Mouse (Mus musculus) forebrain, embryonic 16.5 days (tissue): ENCODE measurements around the gene Mrm1. TPM values are rescaled to one million over a fixed set of nuclear protein-coding genes. Genes with fewer than 3 reads are reported as not detected.

Experiments
- ATAC-seq: fragments of 200-750 bp; cut with Nextera tagmentation; 2 replicates; pipeline ENCODE4 v1.8.0; 2017; ENCODE audit warnings: mild to moderate bottlenecking, moderate library complexity
- H3K27ac ChIP-seq: fragments of 300-500 bp; sonication (generic); 2 replicates; pipeline ENCODE4 v1.5.1; 2014; ENCODE audit warnings: low read length, control low read depth
- H3K27me3 ChIP-seq: fragments of 300-500 bp; sonication (generic); replicated peaks from 2 replicates; pipeline ENCODE4 v1.6.1; 2014; ENCODE audit warnings: low read length; ENCODE audit not compliant: control insufficient read depth, insufficient read depth
- H3K36me3 ChIP-seq: fragments of 300-500 bp; sonication (generic); 2 replicates; pipeline ENCODE4 v1.6.1; 2014; ENCODE audit not compliant: control insufficient read depth, insufficient read depth
- H3K4me1 ChIP-seq: fragments of 300-500 bp; sonication (generic); replicated peaks from 2 replicates; pipeline ENCODE4 v1.6.1; 2014; ENCODE audit warnings: low read length; ENCODE audit not compliant: control insufficient read depth, insufficient read depth
- H3K4me2 ChIP-seq: fragments of 300-500 bp; sonication (generic); 2 replicates; pipeline ENCODE4 v1.6.1; 2014; ENCODE audit warnings: mild to moderate bottlenecking, low read length, control low read depth
- H3K4me3 ChIP-seq: fragments of 300-500 bp; sonication (generic); replicated peaks from 2 replicates; pipeline ENCODE4 v1.5.1; 2014; ENCODE audit warnings: mild to moderate bottlenecking, low read length, control low read depth
- H3K9ac ChIP-seq: fragments of 300-500 bp; sonication (generic); replicated peaks from 2 replicates; pipeline ENCODE4 v1.6.1; 2014; ENCODE audit warnings: low read depth, low read length, control low read depth
- H3K9me3 ChIP-seq: fragments of 300-500 bp; sonication (generic); 2 replicates; pipeline ENCODE4 v1.6.1; 2016; ENCODE audit warnings: low read length; ENCODE audit not compliant: control insufficient read depth
- WGBS: fragments of 180-500 bp; shearing (Covaris S2); extraction: QIAGEN DNeasy Blood & Tissue Kit; methylation state at CpG from one replicate; pipeline ENCODE4 v1.1.7; 2014; 5-methylcytosine and 5-hydroxymethylcytosine counted together
- polyA plus RNA-seq: library from polyadenylated mRNA; unstranded; fragments of >200 nt; fragmentation: Nextera tagmentation; extraction: Ambion mirVana; gene quantifications from 2 replicates; pipeline ENCODE4 v1.2.1, GENCODE M21; 2015

Gene Mrm1
- polyA plus RNA-seq, 1 experiment from 2014 or later = 15.9 TPM

- Histone ChIP-seq H3K27me3 (no peaks in the 10 kb centered on the region), H3K9ac (peak overlapping the region; percentile 73), H3K4me2 (peak overlapping the region; percentile 93), H3K9me3 (no peaks in the 10 kb centered on the region), H3K36me3 (no peaks in the 10 kb centered on the region), H3K4me3 (peak overlapping the region; percentile 76), H3K27ac (peak overlapping the region; percentile 46; the same call in 1 of the 2 replicates), H3K4me1 (peaks cover 8% of the 10 kb centered on the region; the same call in 1 of the 2 replicates)
- WGBS = under 1% methylated on average over 39 of the region's 39 CpGs
- ATAC-seq = peak; percentile 60
These were observed 992 bp downstream of the Mrm1 start for GRCm38 (mm10) chr11:84818085-84818960.

- Histone ChIP-seq H3K4me3 (no peak overlapping the region), H3K27me3 (no peaks in the 10 kb centered on the region), H3K9me3 (no peaks in the 10 kb centered on the region), H3K4me1 (peaks cover 8% of the 10 kb centered on the region; the same call in 1 of the 2 replicates), H3K4me2 (no peak overlapping the region), H3K36me3 (no peaks in the 10 kb centered on the region), H3K9ac (no peak overlapping the region), H3K27ac (no peak overlapping the region)
- no peak for ATAC-seq
- 82% methylated on average over 6 of the region's 6 CpGs for WGBS
These were observed 2.0 kb downstream of the Mrm1 start for GRCm38 (mm10) chr11:84817362-84817761.

GRCm38 (mm10) chr11:84813724-84814510 is 5.4 kb downstream of the Mrm1 start:
- 56% methylated on average over 13 of the region's 13 CpGs for WGBS
- peak; percentile 25; the same call in 1 of the 2 replicates for ATAC-seq

DNA sequence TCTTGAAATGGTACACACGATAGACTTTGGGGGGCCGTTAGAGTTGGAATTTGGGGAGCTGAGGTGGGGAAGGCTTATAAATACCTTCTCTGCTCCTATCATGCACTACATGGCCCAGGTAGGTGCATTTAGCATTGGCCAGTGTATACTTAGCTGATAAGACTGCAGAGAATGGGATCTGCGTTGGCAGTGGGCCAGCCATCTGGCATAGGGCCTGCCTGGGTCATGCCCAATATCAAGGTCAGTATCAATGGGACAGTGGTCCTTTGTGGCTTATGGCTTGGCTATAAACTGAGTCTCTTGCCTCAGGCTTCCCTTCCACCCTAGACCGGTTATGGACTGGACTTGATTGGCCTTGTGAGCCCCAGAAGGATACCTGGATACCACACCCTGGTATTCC is 14.9 kb downstream of the Mrm1 start:
- Histone ChIP-seq H3K4me1 (no peaks in the 10 kb centered on the region), H3K9ac (no peak overlapping the region), H3K4me3 (no peak overlapping the region), H3K27me3 (no peaks in the 10 kb centered on the region), H3K27ac (no peak overlapping the region), H3K9me3 (no peaks in the 10 kb centered on the region), H3K36me3 (no peaks in the 10 kb centered on the region), H3K4me2 (no peak overlapping the region)
- 92% methylated on average over 4 of the region's 4 CpGs for WGBS
- no peak for ATAC-seq

More at GRCm38 (mm10) chr11:84813724-84814510, 5.4 kb downstream of the Mrm1 start:
- Histone ChIP-seq H3K4me1 (0 out of 2 replicates have a peak, but pooled peaks cover 4% of the 10 kb centered on the region), H3K27me3 (no peaks in the 10 kb centered on the region), H3K4me2 (no peak overlapping the region), H3K4me3 (no peak overlapping the region), H3K27ac (no peak overlapping the region), H3K9me3 (no peaks in the 10 kb centered on the region), H3K9ac (no peak overlapping the region), H3K36me3 (no peaks in the 10 kb centered on the region)

DNA sequence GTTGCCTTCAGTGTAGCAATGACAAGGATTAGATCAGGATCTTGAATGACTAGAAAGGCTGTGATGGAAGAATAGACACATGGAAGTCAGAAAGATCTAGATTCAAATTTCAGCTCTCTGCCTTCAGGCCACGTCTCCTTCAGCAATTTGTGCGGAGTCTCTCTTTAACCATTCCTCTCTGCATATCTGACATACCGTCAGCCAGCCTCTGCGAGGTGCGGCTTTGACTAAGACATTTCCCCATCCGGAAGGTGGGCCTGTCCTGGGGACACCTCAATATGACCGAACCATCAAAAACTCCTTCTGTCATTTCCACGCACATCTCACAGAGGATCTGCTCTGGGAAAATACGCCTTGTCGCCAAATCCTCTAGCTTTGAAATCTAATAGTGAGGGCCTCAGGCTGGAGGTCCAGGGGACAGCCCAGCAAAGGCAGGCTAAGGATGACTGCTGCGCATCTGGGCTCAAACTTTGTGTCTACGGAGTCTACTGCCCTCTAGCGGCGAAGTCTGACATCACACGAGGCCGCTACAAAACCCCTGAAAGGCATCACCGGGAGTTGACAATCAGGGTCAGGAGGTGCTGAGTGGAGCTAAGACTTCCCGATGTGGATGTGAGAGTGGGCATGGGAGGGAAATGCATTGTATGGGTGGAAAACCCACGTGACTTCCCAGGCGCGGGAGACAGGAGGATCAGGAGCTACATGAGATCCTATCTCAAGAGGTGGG is 21.5 kb downstream of the Mrm1 start:
- Histone ChIP-seq H3K27me3 (peaks cover 22% of the 10 kb centered on the region), H3K4me1 (peaks cover 5% of the 10 kb centered on the region; the same call in 1 of the 2 replicates), H3K4me3 (no peak overlapping the region), H3K9me3 (no peaks in the 10 kb centered on the region), H3K9ac (no peak overlapping the region), H3K36me3 (no peaks in the 10 kb centered on the region), H3K27ac (no peak overlapping the region), H3K4me2 (no peak overlapping the region)
- ATAC-seq = peak; percentile 47; the same call in 1 of the 2 replicates
- WGBS = 18% methylated on average over 21 of the region's 21 CpGs

GRCm38 (mm10) chr11:84797026-84797425 is 22.3 kb downstream of the Mrm1 start:
- H3K27me3 ChIP-seq = peaks cover 25% of the 10 kb centered on the region
- no peak overlapping the region for H3K9ac ChIP-seq
- peaks cover 5% of the 10 kb centered on the region; the same call in 1 of the 2 replicates for H3K4me1 ChIP-seq
- no peak for ATAC-seq
- no peak overlapping the region for H3K4me3 ChIP-seq
- no peaks in the 10 kb centered on the region for H3K9me3 ChIP-seq
- no peaks in the 10 kb centered on the region for H3K36me3 ChIP-seq
- no peak overlapping the region for H3K4me2 ChIP-seq
- WGBS = 27% methylated on average over 10 of the region's 10 CpGs
- no peak overlapping the region for H3K27ac ChIP-seq

DNA sequence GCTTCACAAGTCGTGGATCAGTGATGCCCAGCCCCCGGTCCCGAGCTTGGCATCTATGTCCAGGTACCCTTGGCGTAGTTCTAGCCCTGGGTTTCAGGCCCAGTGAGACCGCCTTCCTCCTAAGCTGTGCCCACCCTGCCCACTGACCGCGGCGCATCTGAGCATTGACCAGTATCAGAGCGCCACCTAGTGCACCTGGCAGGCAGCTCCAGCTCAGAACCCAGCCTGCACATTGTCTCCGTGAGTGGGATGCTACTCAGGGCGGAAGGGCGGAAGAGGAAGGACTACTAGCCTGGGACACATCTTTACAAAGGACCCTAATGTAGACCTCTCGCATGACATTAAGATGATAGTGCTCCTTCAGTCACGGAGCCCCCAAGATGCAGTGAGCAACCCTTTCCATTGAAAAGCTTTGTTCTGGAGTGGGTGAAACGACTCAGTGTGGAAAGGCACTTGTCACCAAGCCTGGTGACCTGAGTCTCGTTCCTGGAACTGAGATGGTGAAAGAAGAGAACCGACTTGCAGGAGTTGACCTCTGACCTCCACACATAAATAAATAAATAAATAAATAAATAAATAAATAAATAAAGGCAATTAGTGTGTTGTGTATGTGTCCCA is 24.7 kb downstream of the Mrm1 start:
- 7% methylated on average over 17 of the region's 17 CpGs for WGBS
- Histone ChIP-seq H3K27me3 (peaks cover 30% of the 10 kb centered on the region), H3K9me3 (no peaks in the 10 kb centered on the region), H3K36me3 (no peaks in the 10 kb centered on the region), H3K9ac (peak overlapping the region; percentile 30), H3K4me3 (peak overlapping the region; percentile 29), H3K4me1 (peaks cover 5% of the 10 kb centered on the region; the same call in 1 of the 2 replicates), H3K27ac (no peak overlapping the region), H3K4me2 (peak overlapping the region; percentile 52)
- ATAC-seq = peak; percentile 91

GRCm38 (mm10) chr11:84793545-84793944 is 25.8 kb downstream of the Mrm1 start:
- Histone ChIP-seq H3K27me3 (peaks cover 33% of the 10 kb centered on the region), H3K27ac (no peak overlapping the region), H3K4me2 (no peak overlapping the region), H3K9me3 (no peaks in the 10 kb centered on the region), H3K36me3 (no peaks in the 10 kb centered on the region), H3K4me3 (no peak overlapping the region), H3K9ac (no peak overlapping the region), H3K4me1 (peaks cover 5% of the 10 kb centered on the region; the same call in 1 of the 2 replicates)
- ATAC-seq = no peak
